Mouse (Mus musculus): Measurements from ENCODE around the gene H2-Ab1. TPM values are rescaled to one million over a fixed set of nuclear protein-coding genes. Genes with fewer than 3 reads are reported as not detected.

Gene H2-Ab1
- polyA plus RNA-seq, 1 experiment = 1,609 TPM

GRCm38 (mm10) chr17:34270230-34270629, 12.7 kb downstream of the H2-Ab1 start:
- no peaks in the 10 kb centered on the region for H3K4me1 ChIP-seq (ENCODE audit: control insufficient read depth, insufficient read depth, low read length)
- TF ChIP-seq POLR2A (IDR thresholded peaks at IDR 0.05; ENCODE audit: borderline replicate concordance, low read depth, low read length) (no peak), CTCF (IDR thresholded peaks at IDR 0.05; ENCODE audit: low read depth, low read length) (no peak)
- H3K27ac ChIP-seq (ENCODE audit: insufficient read depth, low read depth, low read length) = no peak overlapping the region
- no peak overlapping the region for H3K4me3 ChIP-seq (ENCODE audit: insufficient read depth, low read length)

- TF ChIP-seq CTCF (IDR thresholded peaks at IDR 0.05; ENCODE audit: low read depth, low read length) = no peak
- TF ChIP-seq POLR2A (IDR thresholded peaks at IDR 0.05; ENCODE audit: borderline replicate concordance, low read depth, low read length) = no peak
- Histone ChIP-seq H3K4me1 (ENCODE audit: control insufficient read depth, insufficient read depth, low read length) (no peaks in the 10 kb centered on the region), H3K27ac (ENCODE audit: insufficient read depth, low read depth, low read length) (no peak overlapping the region), H3K4me3 (ENCODE audit: insufficient read depth, low read length) (no peak overlapping the region)
Observed at GRCm38 (mm10) chr17:34270940-34271339, 13.5 kb downstream of the H2-Ab1 start.

GRCm38 (mm10) chr17:34272102-34272501, 14.6 kb downstream of the H2-Ab1 start:
- no peak overlapping the region for H3K27ac ChIP-seq (ENCODE audit: insufficient read depth, low read depth, low read length)
- H3K4me3 ChIP-seq (ENCODE audit: insufficient read depth, low read length) = no peak overlapping the region
- no peaks in the 10 kb centered on the region for H3K4me1 ChIP-seq (ENCODE audit: control insufficient read depth, insufficient read depth, low read length)
- TF ChIP-seq POLR2A (IDR thresholded peaks at IDR 0.05; ENCODE audit: borderline replicate concordance, low read depth, low read length) (no peak), CTCF (IDR thresholded peaks at IDR 0.05; ENCODE audit: low read depth, low read length) (no peak)

- Histone ChIP-seq H3K4me3 (ENCODE audit: insufficient read depth, low read length) (no peak overlapping the region), H3K4me1 (ENCODE audit: control insufficient read depth, insufficient read depth, low read length) (no peaks in the 10 kb centered on the region), H3K27ac (ENCODE audit: insufficient read depth, low read depth, low read length) (no peak overlapping the region)
- no peak for TF ChIP-seq POLR2A (IDR thresholded peaks at IDR 0.05; ENCODE audit: borderline replicate concordance, low read depth, low read length)
- TF ChIP-seq CTCF (IDR thresholded peaks at IDR 0.05; ENCODE audit: low read depth, low read length) = no peak
Observed at GRCm38 (mm10) chr17:34280499-34281038, 23.1 kb downstream of the H2-Ab1 start.

GRCm38 (mm10) chr17:34281836-34282235, 24.3 kb downstream of the H2-Ab1 start:
- no peak overlapping the region for H3K4me3 ChIP-seq (ENCODE audit: insufficient read depth, low read length)
- TF ChIP-seq POLR2A (IDR thresholded peaks at IDR 0.05; ENCODE audit: borderline replicate concordance, low read depth, low read length) = no peak
- TF ChIP-seq CTCF (IDR thresholded peaks at IDR 0.05; ENCODE audit: low read depth, low read length) = no peak

GRCm38 (mm10) chr17:34285371-34285770, 27.9 kb downstream of the H2-Ab1 start:
- Histone ChIP-seq H3K27ac (ENCODE audit: insufficient read depth, low read depth, low read length) (no peak overlapping the region), H3K4me3 (ENCODE audit: insufficient read depth, low read length) (no peak overlapping the region), H3K4me1 (ENCODE audit: control insufficient read depth, insufficient read depth, low read length) (peaks cover 10% of the 10 kb centered on the region; the same call in 1 of the 2 replicates)
- no peak for TF ChIP-seq CTCF (IDR thresholded peaks at IDR 0.05; ENCODE audit: low read depth, low read length)
- no peak for TF ChIP-seq POLR2A (IDR thresholded peaks at IDR 0.05; ENCODE audit: borderline replicate concordance, low read depth, low read length)

More at GRCm38 (mm10) chr17:34281836-34282235, 24.3 kb downstream of the H2-Ab1 start:
- no peak overlapping the region for H3K27ac ChIP-seq (ENCODE audit: insufficient read depth, low read depth, low read length)
- H3K4me1 ChIP-seq (ENCODE audit: control insufficient read depth, insufficient read depth, low read length) = peaks cover 2% of the 10 kb centered on the region; the same call in 1 of the 2 replicates

GRCm38 (mm10) chr17:34285848-34286247, 28.4 kb downstream of the H2-Ab1 start:
- Histone ChIP-seq H3K27ac (ENCODE audit: insufficient read depth, low read depth, low read length) (no peak overlapping the region), H3K4me3 (ENCODE audit: insufficient read depth, low read length) (no peak overlapping the region), H3K4me1 (ENCODE audit: control insufficient read depth, insufficient read depth, low read length) (peaks cover 10% of the 10 kb centered on the region; the same call in 1 of the 2 replicates)
- TF ChIP-seq CTCF (IDR thresholded peaks at IDR 0.05; ENCODE audit: low read depth, low read length) = peak; percentile 33; the same call in 1 of the 2 replicates
- no peak for TF ChIP-seq POLR2A (IDR thresholded peaks at IDR 0.05; ENCODE audit: borderline replicate concordance, low read depth, low read length)

- TF ChIP-seq POLR2A (IDR thresholded peaks at IDR 0.05; ENCODE audit: borderline replicate concordance, low read depth, low read length) = no peak
- TF ChIP-seq CTCF (IDR thresholded peaks at IDR 0.05; ENCODE audit: low read depth, low read length) = no peak
- no peak overlapping the region for H3K4me3 ChIP-seq (ENCODE audit: insufficient read depth, low read length)
- no peak overlapping the region for H3K27ac ChIP-seq (ENCODE audit: insufficient read depth, low read depth, low read length)
- H3K4me1 ChIP-seq (ENCODE audit: control insufficient read depth, insufficient read depth, low read length) = peaks cover 13% of the 10 kb centered on the region; the same call in 1 of the 2 replicates
Observed at GRCm38 (mm10) chr17:34286501-34286900, 29.0 kb downstream of the H2-Ab1 start.

- Histone ChIP-seq H3K27ac (ENCODE audit: insufficient read depth, low read depth, low read length) (no peak overlapping the region), H3K4me3 (ENCODE audit: insufficient read depth, low read length) (no peak overlapping the region), H3K4me1 (ENCODE audit: control insufficient read depth, insufficient read depth, low read length) (peaks cover 13% of the 10 kb centered on the region; the same call in 1 of the 2 replicates)
- TF ChIP-seq POLR2A (IDR thresholded peaks at IDR 0.05; ENCODE audit: borderline replicate concordance, low read depth, low read length) = no peak
Observed at GRCm38 (mm10) chr17:34286999-34287398, 29.5 kb downstream of the H2-Ab1 start.

GRCm38 (mm10) chr17:34287648-34288047, 30.2 kb downstream of the H2-Ab1 start, which contains the start of gene H2-Aa:
Gene H2-Aa, minus strand, starts transcription at chr17:34287823.
- no peak for TF ChIP-seq POLR2A (IDR thresholded peaks at IDR 0.05; ENCODE audit: borderline replicate concordance, low read depth, low read length)
- no peak for TF ChIP-seq CTCF (IDR thresholded peaks at IDR 0.05; ENCODE audit: low read depth, low read length)
- Histone ChIP-seq H3K27ac (ENCODE audit: insufficient read depth, low read depth, low read length) (no peak within 1 kb of the TSS), H3K4me1 (ENCODE audit: control insufficient read depth, insufficient read depth, low read length) (peaks cover 13% of the 10 kb centered on the region; the same call in 1 of the 2 replicates), H3K4me3 (ENCODE audit: insufficient read depth, low read length) (no peak within 1 kb of the TSS)

Measured in bone marrow macrophage, adult 2 months (primary cell).